Mouse (Mus musculus) heart, postnatal 14 days (tissue): Measurements from ENCODE around the gene Kirrel3. TPM values are rescaled to one million over a fixed set of nuclear protein-coding genes. Genes with fewer than 3 reads are reported as not detected.

Experiments
- DNase-seq, 2 experiments: peaks; one replicate each; pipeline ENCODE4 v3.0.0; 2021 to 2022
- intact Hi-C: fragments of 180-260 bp; cut with DNase I; formaldehyde crosslinking; loops from one replicate; pipeline ENCODE4 v1.15.1; 2025
- total RNA-seq, 2 experiments: library from RNA; stranded (reverse); gene quantifications; 2 replicates each; pipeline ENCODE4 v1.2.3; 2021

Kirrel3 gene
- total RNA-seq, 2 experiments from 2014 or later: 0.95 to 1.0 TPM

GRCm38 (mm10) chr9:34733579-34733978 lies 247.9 kb downstream of the Kirrel3 start:
- intact Hi-C loops: no loop called here
- no peak for DNase-seq

GRCm38 (mm10) chr9:34734991-34735390 lies 249.3 kb downstream of the Kirrel3 start:
- DNase-seq: no peak
- intact Hi-C loops: no loop called here

GRCm38 (mm10) chr9:34739431-34739830 lies 253.7 kb downstream of the Kirrel3 start:
- DNase-seq: no peak
- intact Hi-C loops: no loop called here

- intact Hi-C loops: no loop called here
- DNase-seq: no peak
Measured at GRCm38 (mm10) chr9:34740814-34741213, 255.1 kb downstream of the Kirrel3 start.

GRCm38 (mm10) chr9:34748003-34748402 lies 262.3 kb downstream of the Kirrel3 start:
- DNase-seq: no peak
- intact Hi-C loops: no loop called here

GRCm38 (mm10) chr9:34749161-34749560 lies 263.5 kb downstream of the Kirrel3 start:
- peak in 1 of 2 experiments; percentile 16 for DNase-seq
- intact Hi-C loops: no loop called here

GRCm38 (mm10) chr9:34749877-34750276 lies 264.2 kb downstream of the Kirrel3 start:
- DNase-seq: no peak
- intact Hi-C loops: loop anchor here (5.0 kb wide), 1 partner anchor 88 kb away; no protein-coding TSS in a partner anchor

- intact Hi-C loops: loop anchor here (5.0 kb wide), 1 partner anchor 89 kb away; no protein-coding TSS in a partner anchor
- no peak for DNase-seq
Measured at GRCm38 (mm10) chr9:34750887-34751286, 265.2 kb downstream of the Kirrel3 start.

- DNase-seq: no peak
- intact Hi-C loops: loop anchor here (2.0 to 5.0 kb wide), 3 partner anchors 90 to 267 kb away; no protein-coding TSS in a partner anchor
Measured at GRCm38 (mm10) chr9:34752076-34752800, 266.5 kb downstream of the Kirrel3 start.

GRCm38 (mm10) chr9:34752801-34753170 lies 267.1 kb downstream of the Kirrel3 start:
- peak; percentile 68 to 82 for DNase-seq

GRCm38 (mm10) chr9:34753891-34754290 lies 268.2 kb downstream of the Kirrel3 start:
- intact Hi-C loops: loop anchor here (2.0 to 5.0 kb wide), 3 partner anchors 92 to 265 kb away; no protein-coding TSS in a partner anchor
- no peak for DNase-seq

More at GRCm38 (mm10) chr9:34752801-34753170, 267.1 kb downstream of the Kirrel3 start:
- intact Hi-C loops: loop anchor here (2.0 to 5.0 kb wide), 3 partner anchors 90 to 266 kb away; no protein-coding TSS in a partner anchor

GRCm38 (mm10) chr9:34754523-34755097 lies 268.9 kb downstream of the Kirrel3 start:
- DNase-seq: no peak
- intact Hi-C loops: loop anchor here (5.0 kb wide), 1 partner anchor 92 kb away; no protein-coding TSS in a partner anchor

GRCm38 (mm10) chr9:34756055-34756454 lies 270.4 kb downstream of the Kirrel3 start:
- intact Hi-C loops: no loop called here
- DNase-seq: no peak

GRCm38 (mm10) chr9:34758925-34759324 lies 273.2 kb downstream of the Kirrel3 start:
- intact Hi-C loops: no loop called here

GRCm38 (mm10) chr9:34760521-34760920 lies 274.8 kb downstream of the Kirrel3 start:
- intact Hi-C loops: no loop called here
- no peak for DNase-seq

More at GRCm38 (mm10) chr9:34758925-34759324, 273.2 kb downstream of the Kirrel3 start:
- DNase-seq: no peak

- intact Hi-C loops: no loop called here
- DNase-seq: no peak
Measured at GRCm38 (mm10) chr9:34766792-34767623, 281.3 kb downstream of the Kirrel3 start.

- no peak for DNase-seq
- intact Hi-C loops: no loop called here
Measured at GRCm38 (mm10) chr9:34768961-34769360, 283.3 kb downstream of the Kirrel3 start.

- no peak for DNase-seq
- intact Hi-C loops: no loop called here
Measured at GRCm38 (mm10) chr9:34770951-34771350, 285.3 kb downstream of the Kirrel3 start.

- no peak for DNase-seq
Measured at GRCm38 (mm10) chr9:34771401-34771800, 285.7 kb downstream of the Kirrel3 start.

GRCm38 (mm10) chr9:34772022-34772437 lies 286.3 kb downstream of the Kirrel3 start:
- intact Hi-C loops: no loop called here

More at GRCm38 (mm10) chr9:34771401-34771800, 285.7 kb downstream of the Kirrel3 start:
- intact Hi-C loops: no loop called here

GRCm38 (mm10) chr9:34781356-34781755 lies 295.7 kb downstream of the Kirrel3 start:
- intact Hi-C loops: no loop called here

More at GRCm38 (mm10) chr9:34772022-34772437, 286.3 kb downstream of the Kirrel3 start:
- no peak for DNase-seq

More at GRCm38 (mm10) chr9:34781356-34781755, 295.7 kb downstream of the Kirrel3 start:
- DNase-seq: no peak
